Mouse (Mus musculus) left cerebral cortex, postnatal 14 days (tissue): Measurements from ENCODE around the gene Caskin1. TPM values are rescaled to one million over a fixed set of nuclear protein-coding genes. Genes with fewer than 3 reads are reported as not detected.

Source experiments
- DNase-seq, 2 experiments: peaks; one replicate each; pipeline ENCODE4 v3.0.0; 2021 to 2022; ENCODE audit warnings: low spot score in 2 of 2, mixed read lengths in 1 of 2
- intact Hi-C: fragments of 180-260 bp; cut with DNase I; formaldehyde crosslinking; loops from one replicate; pipeline ENCODE4 v1.15.1; 2025
- total RNA-seq, 2 experiments: library from RNA; stranded (reverse); gene quantifications; 2 replicates each; pipeline ENCODE4 v1.2.3; 2021

The Caskin1 gene
- total RNA-seq, 2 experiments from 2014 or later: 134 to 145 TPM

GRCm38 (mm10) chr17:24488662-24489264, 362 bp downstream of the Caskin1 start:
- peak in 1 of 2 experiments; percentile 50 for DNase-seq
- intact Hi-C loops: no loop called here

- intact Hi-C loops: no loop called here
- no peak for DNase-seq
Observed at GRCm38 (mm10) chr17:24489265-24490030, 1.0 kb downstream of the Caskin1 start.

- intact Hi-C loops: no loop called here
- peak; percentile 52 to 68 for DNase-seq
Observed at GRCm38 (mm10) chr17:24490399-24490798, 2.0 kb downstream of the Caskin1 start.

DNA sequence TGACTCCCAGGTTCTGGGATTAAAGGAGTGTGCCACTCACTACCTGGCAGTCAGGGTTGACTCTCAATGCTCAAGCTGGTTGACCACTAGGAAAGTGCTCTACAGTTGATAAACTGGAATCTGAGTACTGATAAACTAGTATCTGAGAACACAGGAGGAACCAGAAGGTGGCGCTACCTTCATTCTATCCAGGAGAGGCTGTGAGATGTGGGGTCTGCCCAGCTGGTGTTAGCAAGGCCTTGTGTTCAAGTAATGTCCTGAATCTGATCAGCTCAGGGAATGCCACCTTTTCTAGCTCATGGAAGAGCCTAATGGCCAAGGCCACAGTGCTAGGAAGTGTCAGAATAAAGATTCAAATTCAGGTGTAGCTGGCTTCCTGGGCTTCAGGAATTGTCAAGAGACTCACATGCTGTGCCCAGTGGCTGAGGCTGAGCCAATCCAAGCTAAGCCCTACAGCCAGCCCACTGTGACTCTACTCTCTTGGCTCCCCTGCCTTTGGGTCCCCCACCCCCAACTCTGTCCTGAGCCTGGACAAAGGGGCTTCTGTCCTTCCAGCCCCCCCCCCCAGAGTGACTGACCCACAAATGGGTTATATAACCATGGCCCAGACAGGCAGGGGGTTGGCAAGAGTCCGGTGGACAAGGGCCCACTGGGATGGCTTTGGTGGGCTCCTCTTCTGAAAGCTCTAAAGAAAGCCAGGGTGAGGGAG, 6.4 kb downstream of the Caskin1 start:
- DNase-seq: peak; percentile 68 to 71
- intact Hi-C loops: no loop called here

GRCm38 (mm10) chr17:24495443-24495842, 7.0 kb downstream of the Caskin1 start:
- DNase-seq: peak; percentile 64 to 68
- intact Hi-C loops: no loop called here

DNA sequence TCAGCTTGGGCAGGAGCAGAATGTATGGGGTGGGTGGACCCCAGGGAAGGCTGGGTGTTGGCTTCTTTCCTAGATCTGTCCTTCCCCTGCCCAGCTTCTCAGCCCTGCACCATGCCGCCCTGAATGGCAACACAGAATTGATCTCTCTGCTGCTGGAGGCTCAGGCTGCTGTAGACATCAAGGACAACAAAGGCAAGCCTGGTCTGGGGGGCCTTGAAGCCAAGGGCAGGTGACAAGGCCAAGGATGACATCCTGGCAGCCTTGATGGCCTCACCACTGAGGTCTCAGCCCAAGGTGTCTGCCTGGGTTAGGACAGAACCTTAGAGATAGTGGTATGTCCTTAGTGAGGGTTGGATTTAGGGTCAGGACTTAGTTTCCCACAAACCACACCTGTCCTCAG, 7.6 kb downstream of the Caskin1 start:
- intact Hi-C loops: no loop called here
- no peak for DNase-seq

DNA sequence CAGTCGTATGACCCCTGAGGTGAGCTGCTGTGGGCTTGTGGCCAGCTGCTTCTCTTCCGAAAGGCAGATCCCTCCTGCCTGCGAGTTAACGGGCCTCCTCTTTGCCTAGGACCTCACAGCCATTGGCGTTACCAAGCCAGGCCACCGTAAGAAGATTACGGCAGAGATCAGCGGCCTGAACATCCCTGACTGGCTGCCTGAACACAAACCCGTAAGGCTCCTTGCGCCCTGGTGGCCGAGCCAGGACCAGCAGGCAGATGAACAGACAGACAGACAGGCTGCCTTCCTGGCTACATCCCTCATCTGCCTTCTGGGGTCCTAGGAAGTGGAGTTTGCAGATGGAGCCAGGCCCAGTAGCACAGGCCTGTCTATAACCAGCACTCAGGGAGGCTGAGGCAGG, 13.8 kb downstream of the Caskin1 start:
- DNase-seq: no peak
- intact Hi-C loops: no loop called here

DNA sequence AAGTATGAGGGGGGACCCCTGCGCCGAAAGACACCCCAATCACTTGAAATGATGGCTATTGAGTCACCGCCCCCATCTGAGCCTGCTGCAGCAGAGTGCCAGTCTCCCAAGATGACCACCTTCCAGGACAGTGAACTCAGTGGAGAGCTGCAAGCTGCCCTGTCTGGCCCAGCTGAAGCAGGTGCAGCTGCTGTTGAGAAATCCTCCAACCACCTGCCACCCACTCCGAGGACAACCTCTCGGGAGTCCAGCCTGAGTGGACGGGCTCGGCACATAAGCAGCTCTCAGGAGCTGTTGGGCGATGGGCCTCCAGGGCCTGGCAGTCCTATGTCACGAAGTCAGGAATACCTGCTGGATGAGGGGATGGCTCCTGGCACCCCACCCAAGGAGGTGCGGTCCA, 15.7 kb downstream of the Caskin1 start:
- intact Hi-C loops: no loop called here
- no peak for DNase-seq

DNA sequence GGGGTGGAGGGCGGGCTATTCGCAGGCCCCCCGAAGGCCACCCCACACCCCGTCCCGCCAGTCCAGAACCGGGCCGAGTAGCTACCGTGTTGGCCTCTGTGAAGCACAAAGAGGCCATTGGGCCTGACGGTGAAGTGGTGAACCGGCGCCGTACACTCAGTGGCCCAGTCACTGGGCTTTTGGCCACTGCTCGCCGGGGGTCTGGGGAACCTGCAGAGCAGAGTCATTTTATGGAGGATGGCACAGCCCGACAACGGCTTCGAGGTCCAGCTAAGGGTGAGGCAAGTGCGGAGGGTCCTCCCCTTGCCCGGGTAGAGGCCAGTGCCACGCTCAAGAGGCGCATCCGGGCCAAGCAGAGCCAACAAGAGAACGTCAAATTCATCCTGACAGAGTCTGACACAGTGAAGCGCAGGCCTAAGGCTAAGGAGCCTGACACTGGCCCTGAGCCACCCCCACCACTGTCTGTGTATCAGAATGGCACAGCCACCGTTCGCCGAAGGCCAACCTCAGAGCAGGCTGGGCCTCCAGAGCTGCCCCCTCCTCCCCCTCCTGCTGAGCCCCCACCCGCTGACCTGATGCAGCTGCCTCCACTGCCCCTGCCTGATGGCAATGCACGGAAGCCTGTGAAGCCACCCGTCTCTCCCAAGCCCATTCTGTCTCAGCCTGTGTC, 17.0 kb downstream of the Caskin1 start:
- intact Hi-C loops: no loop called here
- DNase-seq: no peak

GRCm38 (mm10) chr17:24506332-24507070, 18.1 kb downstream of the Caskin1 start:
- intact Hi-C loops: no loop called here
- DNase-seq: peak; percentile 57 to 75

DNA sequence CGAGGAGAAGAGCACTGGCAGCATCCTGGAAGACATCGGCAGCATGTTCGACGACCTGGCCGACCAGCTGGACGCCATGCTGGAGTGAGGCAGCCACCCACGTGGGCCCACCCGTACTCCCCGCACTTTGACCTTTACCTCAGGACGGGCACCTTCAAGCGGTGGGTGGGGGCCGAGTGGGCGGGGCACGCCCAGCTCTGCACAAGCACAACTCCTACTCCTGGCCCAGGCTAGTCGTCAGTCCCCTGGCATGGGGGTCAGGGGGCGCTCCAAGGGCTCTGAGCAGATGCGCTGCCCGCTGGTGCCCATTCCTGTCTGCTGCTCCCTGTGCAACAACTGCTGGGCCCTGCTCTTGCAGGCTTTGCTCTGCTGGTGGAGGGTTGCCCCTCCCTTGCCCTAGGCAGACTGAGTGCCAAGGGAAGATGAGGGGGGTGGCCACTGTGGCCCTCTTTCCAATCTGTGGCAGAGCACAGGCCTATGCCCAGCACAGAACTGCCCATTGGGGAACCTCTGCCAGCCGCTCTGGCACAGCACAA, 18.8 kb downstream of the Caskin1 start:
- DNase-seq: no peak
- intact Hi-C loops: no loop called here

DNA sequence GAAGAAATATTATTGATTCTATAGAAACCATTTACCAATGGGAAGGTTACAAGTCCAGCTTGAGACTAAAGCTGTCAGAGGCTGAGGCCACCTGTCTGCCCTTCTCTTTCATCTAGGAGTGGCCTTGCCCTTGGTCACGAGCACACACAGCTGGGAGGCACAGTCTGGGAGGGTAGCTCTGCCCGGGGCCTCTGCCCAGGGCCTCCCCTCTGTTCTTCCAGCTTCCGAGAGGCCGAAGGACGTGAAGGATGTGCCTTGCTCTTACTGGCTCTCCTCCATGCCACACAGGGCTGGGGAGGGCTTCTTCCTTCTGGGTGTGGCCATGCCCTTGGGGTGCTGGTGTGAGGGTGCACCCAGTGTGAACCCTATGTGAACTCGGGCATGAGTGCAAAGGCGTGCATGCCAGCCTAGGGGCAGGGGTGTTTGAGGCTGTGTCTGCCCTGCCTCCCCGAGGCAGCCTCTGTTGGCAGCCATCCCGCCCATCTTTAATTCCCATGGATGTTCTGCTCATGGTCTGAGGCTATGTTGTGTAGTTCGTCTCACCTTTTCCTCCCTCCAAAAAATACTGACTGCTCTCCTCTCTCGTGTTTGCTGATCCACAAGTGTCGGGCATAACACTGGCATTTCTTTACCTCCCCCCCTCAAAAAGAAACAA, 19.5 kb downstream of the Caskin1 start:
- intact Hi-C loops: no loop called here
- no peak for DNase-seq

DNA sequence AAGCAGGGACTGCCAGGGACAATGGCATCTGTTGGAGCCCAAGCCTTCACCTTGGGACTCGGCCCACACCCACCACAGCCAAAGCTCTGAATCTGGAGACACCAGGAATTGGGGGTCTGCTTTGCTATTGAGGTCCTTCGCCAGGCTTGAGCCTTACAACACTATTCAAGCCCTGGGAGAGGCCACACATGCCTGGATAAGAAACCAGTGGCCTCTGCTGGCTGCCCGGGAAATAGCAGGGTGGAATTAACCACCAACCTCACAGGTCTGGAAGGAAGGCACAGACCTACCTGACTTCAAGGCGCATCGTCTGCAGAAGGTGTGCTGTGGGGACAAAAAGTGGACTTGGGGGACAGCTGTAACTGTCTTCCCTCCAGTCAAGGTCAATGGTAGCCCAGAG, 25.2 kb downstream of the Caskin1 start:
- DNase-seq: peak; percentile 73 to 78
- intact Hi-C loops: loop anchor here (5.0 kb wide), 1 partner anchor 36 kb away; the partner anchor contains the start of gene Mlst8

DNA sequence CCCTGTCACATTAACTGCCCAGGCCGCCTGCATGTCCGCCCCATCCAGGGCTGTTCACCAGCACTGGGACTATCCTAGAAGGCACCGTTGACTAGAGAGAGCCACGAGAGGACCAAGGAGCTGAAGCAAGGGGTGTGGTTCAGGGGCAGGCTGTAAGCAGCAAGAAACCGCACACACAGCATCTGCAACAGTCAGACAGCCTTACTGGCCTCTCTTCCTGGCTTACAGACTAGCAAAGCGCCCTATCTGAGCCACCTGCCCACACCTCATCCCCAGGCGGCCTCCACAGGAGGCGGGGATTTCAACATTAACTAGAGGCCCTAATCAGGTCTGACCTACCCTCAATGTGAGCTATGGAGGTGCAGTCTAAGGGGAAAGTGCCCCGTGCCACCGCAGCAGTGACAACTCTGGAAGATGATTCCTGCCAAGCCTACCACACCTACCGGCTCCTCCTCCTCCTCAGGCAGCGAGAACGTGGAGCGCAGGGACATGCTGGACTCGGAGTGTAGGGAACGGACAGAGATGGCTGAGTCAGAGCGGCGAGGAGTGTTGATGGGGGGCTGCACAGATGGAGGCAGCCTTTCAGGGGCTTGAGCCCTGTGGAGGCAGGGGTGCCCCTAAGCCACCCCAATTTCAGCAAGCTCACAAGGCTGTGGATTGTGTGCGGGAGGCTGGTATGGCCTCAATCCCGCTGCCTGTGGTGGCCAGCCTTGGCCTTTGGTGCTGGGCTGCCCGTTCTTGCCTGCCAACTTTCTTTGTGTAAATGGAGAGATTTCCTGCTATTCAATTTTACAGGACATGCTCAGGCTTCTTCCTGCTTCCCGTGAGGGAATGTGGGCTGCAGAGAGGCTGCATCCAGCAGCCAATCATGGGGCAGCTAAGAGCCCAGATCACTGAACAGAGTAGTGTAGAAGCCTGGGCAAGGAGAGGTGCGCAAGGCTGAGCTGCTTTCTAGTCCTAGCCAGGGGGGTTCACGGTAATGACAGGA, 26.2 kb downstream of the Caskin1 start:
- no peak for DNase-seq
- intact Hi-C loops: loop anchor here (5.0 kb wide), 1 partner anchor 37 kb away; the partner anchor contains the start of gene Mlst8

- DNase-seq: no peak
- intact Hi-C loops: no loop called here
Observed at GRCm38 (mm10) chr17:24520450-24520849, 32.0 kb downstream of the Caskin1 start.

DNA sequence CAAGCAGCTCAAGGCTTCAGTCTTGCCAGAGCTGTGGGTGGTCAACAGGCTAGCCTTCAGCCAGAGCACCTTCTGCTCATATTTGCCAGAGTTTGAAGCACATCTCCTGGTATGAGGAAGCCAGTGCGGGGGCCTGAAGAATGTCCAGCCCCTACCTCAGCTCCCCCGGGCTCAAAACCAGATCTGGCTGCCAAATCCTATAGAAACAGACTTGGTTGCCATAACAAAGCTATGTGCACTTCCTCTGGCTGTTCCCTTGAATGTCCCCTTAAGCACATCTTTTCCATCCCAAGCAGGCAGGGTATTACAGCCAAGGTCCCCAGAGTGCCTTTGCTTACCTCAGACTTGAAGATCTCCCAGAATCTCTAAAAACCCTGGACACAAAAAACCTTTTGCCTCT, 36.3 kb downstream of the Caskin1 start:
- DNase-seq: no peak
- intact Hi-C loops: no loop called here

GRCm38 (mm10) chr17:24527315-24527714, 38.9 kb downstream of the Caskin1 start:
- DNase-seq: no peak

More at GRCm38 (mm10) chr17:24527315-24527714, 38.9 kb downstream of the Caskin1 start:
- intact Hi-C loops: no loop called here
